Mouse (Mus musculus): Measurements from ENCODE around the gene Calu. TPM values are rescaled to one million over a fixed set of nuclear protein-coding genes. Genes with fewer than 3 reads are reported as not detected.
A peak's percentile ranks its signal among the peaks of the same experiment; 100 is the strongest.

The Calu gene
- 452 and 458 TPM in 2 replicates for polyA plus RNA-seq (2014; fragmentation: Nextera tagmentation; extraction: Ambion mirVana)

- Histone ChIP-seq H3K4me2 (ENCODE audit: low read length) (peak within 1 kb of the TSS; percentile 75), H3K27me3 (ENCODE audit: control insufficient read depth, insufficient read depth, low read length) (no peaks in the 10 kb centered on the region), H3K4me1 (ENCODE audit: control insufficient read depth in 2 of 2, insufficient read depth in 2 of 2, low read length in 2 of 2) (peaks cover 6 to 34% of the 10 kb centered on the region in 2 experiments), H3K9me3 (ENCODE audit: control insufficient read depth, low read length) (no peaks in the 10 kb centered on the region), H3K27ac (replicated peaks in 1 of 2; ENCODE audit: control insufficient read depth in 1 of 2, insufficient read depth in 1 of 2, low read depth in 2 of 2, low read length in 2 of 2) (peak within 1 kb of the TSS; percentile 82 to 98), H3K9ac (ENCODE audit: low read length) (peak within 1 kb of the TSS; percentile 89), H3K36me3 (ENCODE audit: control insufficient read depth, insufficient read depth, low read length) (no peaks in the 10 kb centered on the region), H3K4me3 (ENCODE audit: control insufficient read depth in 1 of 2, insufficient read depth in 1 of 2, low read depth in 1 of 2, low read length in 2 of 2) (peak within 1 kb of the TSS; percentile 81 to 88)
- WGBS = under 1% methylated on average over 55 of the region's 55 CpGs
- ATAC-seq (ENCODE audit: insufficient number of reproducible peaks, insufficient read depth, low FRiP score, low read depth) = peak; percentile 99
These were observed at the start of gene Calu for GRCm38 (mm10) chr6:29347665-29348370. TSS of gene Calu (plus strand) at chr6:29348069.

GRCm38 (mm10) chr6:29299112-29299511, 48.8 kb upstream of the Calu start:
- no peak overlapping the region for H3K27ac ChIP-seq (replicated peaks in 1 of 2; ENCODE audit: control insufficient read depth in 1 of 2, insufficient read depth in 1 of 2, low read depth in 2 of 2, low read length in 2 of 2)
- no peaks in the 10 kb centered on the region for H3K4me1 ChIP-seq (ENCODE audit: control insufficient read depth in 2 of 2, insufficient read depth in 2 of 2, low read length in 2 of 2)
- WGBS = 61% methylated on average over 2 of the region's 2 CpGs
- H3K9me3 ChIP-seq (ENCODE audit: control insufficient read depth, low read length) = no peaks in the 10 kb centered on the region
- H3K27me3 ChIP-seq (ENCODE audit: control insufficient read depth, insufficient read depth, low read length) = no peaks in the 10 kb centered on the region
- no peak overlapping the region for H3K9ac ChIP-seq (ENCODE audit: low read length)
- ATAC-seq (ENCODE audit: insufficient number of reproducible peaks, insufficient read depth, low FRiP score, low read depth) = no peak
- no peak overlapping the region for H3K4me2 ChIP-seq (ENCODE audit: low read length)
- no peak overlapping the region for H3K4me3 ChIP-seq (ENCODE audit: control insufficient read depth in 1 of 2, insufficient read depth in 1 of 2, low read depth in 1 of 2, low read length in 2 of 2)
- no peaks in the 10 kb centered on the region for H3K36me3 ChIP-seq (ENCODE audit: control insufficient read depth, insufficient read depth, low read length)

GRCm38 (mm10) chr6:29303251-29303650, 44.6 kb upstream of the Calu start:
- Histone ChIP-seq H3K36me3 (ENCODE audit: control insufficient read depth, insufficient read depth, low read length) (no peaks in the 10 kb centered on the region), H3K9ac (ENCODE audit: low read length) (no peak overlapping the region), H3K9me3 (ENCODE audit: control insufficient read depth, low read length) (peaks cover 4% of the 10 kb centered on the region; the same call in 1 of the 2 replicates), H3K27me3 (ENCODE audit: control insufficient read depth, insufficient read depth, low read length) (no peaks in the 10 kb centered on the region), H3K4me3 (ENCODE audit: control insufficient read depth in 1 of 2, insufficient read depth in 1 of 2, low read depth in 1 of 2, low read length in 2 of 2) (no peak overlapping the region), H3K27ac (replicated peaks in 1 of 2; ENCODE audit: control insufficient read depth in 1 of 2, insufficient read depth in 1 of 2, low read depth in 2 of 2, low read length in 2 of 2) (no peak overlapping the region), H3K4me2 (ENCODE audit: low read length) (no peak overlapping the region), H3K4me1 (ENCODE audit: control insufficient read depth in 2 of 2, insufficient read depth in 2 of 2, low read length in 2 of 2) (no peaks in the 10 kb centered on the region)
- ATAC-seq (ENCODE audit: insufficient number of reproducible peaks, insufficient read depth, low FRiP score, low read depth) = no peak

GRCm38 (mm10) chr6:29303726-29304125, 44.1 kb upstream of the Calu start:
- H3K4me1 ChIP-seq (ENCODE audit: control insufficient read depth in 2 of 2, insufficient read depth in 2 of 2, low read length in 2 of 2) = no peaks in the 10 kb centered on the region
- H3K9me3 ChIP-seq (ENCODE audit: control insufficient read depth, low read length) = peaks cover 4% of the 10 kb centered on the region; the same call in 1 of the 2 replicates
- H3K4me2 ChIP-seq (ENCODE audit: low read length) = no peak overlapping the region
- no peak for ATAC-seq (ENCODE audit: insufficient number of reproducible peaks, insufficient read depth, low FRiP score, low read depth)
- no peaks in the 10 kb centered on the region for H3K36me3 ChIP-seq (ENCODE audit: control insufficient read depth, insufficient read depth, low read length)
- no peak overlapping the region for H3K9ac ChIP-seq (ENCODE audit: low read length)
- WGBS = 40% methylated on average over 5 of the region's 5 CpGs
- H3K27ac ChIP-seq (replicated peaks in 1 of 2; ENCODE audit: control insufficient read depth in 1 of 2, insufficient read depth in 1 of 2, low read depth in 2 of 2, low read length in 2 of 2) = no peak overlapping the region
- H3K4me3 ChIP-seq (ENCODE audit: control insufficient read depth in 1 of 2, insufficient read depth in 1 of 2, low read depth in 1 of 2, low read length in 2 of 2) = no peak overlapping the region
- H3K27me3 ChIP-seq (ENCODE audit: control insufficient read depth, insufficient read depth, low read length) = no peaks in the 10 kb centered on the region

- peaks cover 7% of the 10 kb centered on the region; the same call in 1 of the 2 replicates for H3K9me3 ChIP-seq (ENCODE audit: control insufficient read depth, low read length)
- WGBS = 77% methylated on average over 4 of the region's 4 CpGs
These were observed 42.4 kb upstream of the Calu start for GRCm38 (mm10) chr6:29305462-29305861.

GRCm38 (mm10) chr6:29308846-29309605, 38.8 kb upstream of the Calu start:
- ATAC-seq (ENCODE audit: insufficient number of reproducible peaks, insufficient read depth, low FRiP score, low read depth) = no peak

More at GRCm38 (mm10) chr6:29305462-29305861, 42.4 kb upstream of the Calu start:
- ATAC-seq (ENCODE audit: insufficient number of reproducible peaks, insufficient read depth, low FRiP score, low read depth) = no peak
- Histone ChIP-seq H3K4me1 (ENCODE audit: control insufficient read depth in 2 of 2, insufficient read depth in 2 of 2, low read length in 2 of 2) (no peaks in the 10 kb centered on the region), H3K4me2 (ENCODE audit: low read length) (no peak overlapping the region), H3K4me3 (ENCODE audit: control insufficient read depth in 1 of 2, insufficient read depth in 1 of 2, low read depth in 1 of 2, low read length in 2 of 2) (no peak overlapping the region), H3K27ac (replicated peaks in 1 of 2; ENCODE audit: control insufficient read depth in 1 of 2, insufficient read depth in 1 of 2, low read depth in 2 of 2, low read length in 2 of 2) (no peak overlapping the region), H3K9ac (ENCODE audit: low read length) (no peak overlapping the region), H3K27me3 (ENCODE audit: control insufficient read depth, insufficient read depth, low read length) (no peaks in the 10 kb centered on the region), H3K36me3 (ENCODE audit: control insufficient read depth, insufficient read depth, low read length) (no peaks in the 10 kb centered on the region)

GRCm38 (mm10) chr6:29313690-29314202, 34.1 kb upstream of the Calu start:
- Histone ChIP-seq H3K9ac (ENCODE audit: low read length) (no peak overlapping the region), H3K4me3 (ENCODE audit: control insufficient read depth in 1 of 2, insufficient read depth in 1 of 2, low read depth in 1 of 2, low read length in 2 of 2) (no peak overlapping the region), H3K27ac (replicated peaks in 1 of 2; ENCODE audit: control insufficient read depth in 1 of 2, insufficient read depth in 1 of 2, low read depth in 2 of 2, low read length in 2 of 2) (no peak overlapping the region), H3K36me3 (ENCODE audit: control insufficient read depth, insufficient read depth, low read length) (no peaks in the 10 kb centered on the region), H3K9me3 (ENCODE audit: control insufficient read depth, low read length) (0 out of 2 replicates have a peak, but pooled peaks cover 3% of the 10 kb centered on the region), H3K4me2 (ENCODE audit: low read length) (no peak overlapping the region), H3K4me1 (ENCODE audit: control insufficient read depth in 2 of 2, insufficient read depth in 2 of 2, low read length in 2 of 2) (peaks cover 1% of the 10 kb centered on the region in 2 experiments; a peak in 2 of 4 replicates), H3K27me3 (ENCODE audit: control insufficient read depth, insufficient read depth, low read length) (no peaks in the 10 kb centered on the region)
- no peak for ATAC-seq (ENCODE audit: insufficient number of reproducible peaks, insufficient read depth, low FRiP score, low read depth)
- 60% methylated on average over 14 of the region's 14 CpGs for WGBS

More at GRCm38 (mm10) chr6:29308846-29309605, 38.8 kb upstream of the Calu start:
- 85% methylated on average over 16 of the region's 16 CpGs for WGBS
- Histone ChIP-seq H3K9ac (ENCODE audit: low read length) (no peak overlapping the region), H3K9me3 (ENCODE audit: control insufficient read depth, low read length) (peaks cover 7% of the 10 kb centered on the region; the same call in 1 of the 2 replicates), H3K4me1 (ENCODE audit: control insufficient read depth in 2 of 2, insufficient read depth in 2 of 2, low read length in 2 of 2) (no peaks in the 10 kb centered on the region; a peak in 1 of 4 replicates), H3K27ac (replicated peaks in 1 of 2; ENCODE audit: control insufficient read depth in 1 of 2, insufficient read depth in 1 of 2, low read depth in 2 of 2, low read length in 2 of 2) (no peak overlapping the region), H3K36me3 (ENCODE audit: control insufficient read depth, insufficient read depth, low read length) (no peaks in the 10 kb centered on the region), H3K4me3 (ENCODE audit: control insufficient read depth in 1 of 2, insufficient read depth in 1 of 2, low read depth in 1 of 2, low read length in 2 of 2) (no peak overlapping the region), H3K27me3 (ENCODE audit: control insufficient read depth, insufficient read depth, low read length) (no peaks in the 10 kb centered on the region), H3K4me2 (ENCODE audit: low read length) (no peak overlapping the region)
